Mouse (Mus musculus) left cerebral cortex, postnatal 25 days (tissue): ENCODE results near the gene Opn3. TPM values are rescaled to one million over a fixed set of nuclear protein-coding genes. Genes with fewer than 3 reads are reported as not detected.

Experiments
- DNase-seq, 2 experiments: peaks; one replicate each; pipeline ENCODE4 v3.0.0; 2022; ENCODE audit warnings: low spot score in 2 of 2, mixed read lengths in 1 of 2
- intact Hi-C: fragments of 180-260 bp; cut with DNase I; formaldehyde crosslinking; loops from one replicate; pipeline ENCODE4 v1.15.1; 2025
- total RNA-seq, 2 experiments: library from RNA; stranded (reverse); gene quantifications; 2 replicates each; pipeline ENCODE4 v1.2.3; 2021

Opn3 gene
- total RNA-seq, 2 experiments from 2014 or later: 8.2 to 8.9 TPM

GRCm38 (mm10) chr1:175619814-175620431 is 72.7 kb downstream of the Opn3 start, which contains the start of gene Kmo:
Gene Kmo, plus strand, starts transcription at chr1:175620381.
- intact Hi-C loops: no loop called here

GRCm38 (mm10) chr1:175614992-175615391 is 77.6 kb downstream of the Opn3 start:
- DNase-seq: no peak
- intact Hi-C loops: no loop called here

More at GRCm38 (mm10) chr1:175619814-175620431, 72.7 kb downstream of the Opn3 start, which contains the start of gene Kmo:
- no peak for DNase-seq

Other genes with a start within 250 kb of the Opn3 start
- gene Rgs7, start 200.3 kb downstream of the Opn3 start, total RNA-seq: 100 to 1,000 TPM; 114 to 117 TPM
- gene Kmo, start 72.4 kb downstream of the Opn3 start, total RNA-seq: not detected
- 10 to 100 TPM; 69.1 to 92.9 TPM for gene Fh1, start 67.1 kb downstream of the Opn3 start, total RNA-seq
- 10 to 100 TPM in 1 of 2 experiments, 1 to 10 TPM in 1; 9.7 to 11.1 TPM for gene Chml, start 125 bp upstream of the Opn3 start, total RNA-seq
- not detected for gene Wdr64, start 5.8 kb upstream of the Opn3 start, total RNA-seq
- 1 to 10 TPM in 1 of 2 experiments, under 1 TPM in 1; 0.66 to 2.2 TPM for gene Exo1, start 187.8 kb upstream of the Opn3 start, total RNA-seq
- not detected for gene Gm38100, start 227.6 kb upstream of the Opn3 start, total RNA-seq